Mouse (Mus musculus): ENCODE data around the gene Ddx19b. TPM values are rescaled to one million over a fixed set of nuclear protein-coding genes. Genes with fewer than 3 reads are reported as not detected.
"Not testable (repeated sequence)": the region's sequence is repeated elsewhere in the genome, so short reads cannot be mapped to it uniquely, and the experiment has no call there.

Gene Ddx19b
- 10 to 100 TPM; 24.4 to 27.4 TPM for total RNA-seq (2021)

DNA sequence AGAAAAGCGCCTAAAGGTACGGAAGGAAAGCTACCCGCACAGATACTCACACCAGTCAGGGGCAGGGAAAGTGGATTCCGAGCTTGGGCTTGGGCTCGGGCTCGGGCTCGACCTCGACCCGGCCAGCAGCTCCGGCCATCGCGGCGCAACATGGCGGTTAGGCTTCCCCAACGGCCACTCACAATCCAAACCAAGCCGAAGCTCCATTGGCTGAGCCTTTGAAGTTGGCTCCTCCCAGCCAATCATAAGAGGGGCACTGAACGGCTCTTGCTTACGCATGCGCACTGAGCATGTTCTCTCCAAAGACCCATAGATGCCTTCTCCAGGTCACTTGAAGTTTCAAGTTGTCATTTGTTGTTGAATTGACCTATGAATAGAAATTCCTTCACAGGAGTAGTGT, at the start of gene Ddx19b:
Gene Ddx19b (minus strand): TSS at position 180 of the 400 bp plus-strand sequence.
- intact Hi-C loops (cut with DNase I) = no loop called here
- DNase-seq (ENCODE audit: low spot score in 2 of 2) = no peak

DNA sequence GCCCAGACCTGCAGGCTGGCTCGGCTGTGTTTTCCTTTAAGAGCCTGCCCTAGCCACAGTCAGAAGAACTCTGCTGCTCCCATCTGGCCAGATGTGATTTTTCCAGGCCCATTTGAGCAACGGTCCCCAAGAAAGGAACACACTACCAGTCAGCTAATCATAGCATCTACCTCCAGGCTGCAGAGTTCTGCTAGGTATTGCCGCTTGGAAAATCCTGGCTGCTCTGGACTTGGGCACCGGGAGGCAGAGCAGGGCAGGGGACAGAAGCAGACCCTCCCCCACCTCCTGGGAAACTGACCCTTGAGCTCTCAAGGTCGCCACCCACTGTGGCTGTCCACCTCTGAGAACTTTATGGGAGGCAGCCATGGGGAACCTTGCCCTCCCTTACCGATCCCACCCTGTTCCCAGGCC, 48.3 kb upstream of the Ddx19b start:
- intact Hi-C loops (cut with DNase I) = no loop called here
- DNase-seq (ENCODE audit: low spot score in 2 of 2) = no peak

DNA sequence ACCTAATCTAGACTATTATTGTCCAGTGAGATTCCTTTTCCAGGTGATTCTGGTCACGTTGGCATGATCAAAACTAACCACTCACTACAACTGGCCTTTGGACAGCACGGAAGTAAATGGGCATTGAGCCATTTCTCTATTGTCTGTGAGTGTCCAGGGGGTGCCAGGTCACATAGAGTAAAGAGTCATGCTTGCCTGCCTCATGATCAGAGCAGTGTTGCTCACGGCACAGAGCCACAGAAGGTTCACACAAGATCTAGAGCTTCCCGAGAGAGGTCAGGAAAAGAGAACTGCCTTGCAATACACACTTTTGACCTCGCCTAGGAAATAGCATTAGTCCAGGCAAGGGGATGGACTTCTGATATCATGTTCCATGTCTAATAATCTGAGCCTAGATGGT, 47.9 kb upstream of the Ddx19b start:
- no peak for DNase-seq (ENCODE audit: low spot score in 2 of 2)
- intact Hi-C loops (cut with DNase I) = no loop called here

DNA sequence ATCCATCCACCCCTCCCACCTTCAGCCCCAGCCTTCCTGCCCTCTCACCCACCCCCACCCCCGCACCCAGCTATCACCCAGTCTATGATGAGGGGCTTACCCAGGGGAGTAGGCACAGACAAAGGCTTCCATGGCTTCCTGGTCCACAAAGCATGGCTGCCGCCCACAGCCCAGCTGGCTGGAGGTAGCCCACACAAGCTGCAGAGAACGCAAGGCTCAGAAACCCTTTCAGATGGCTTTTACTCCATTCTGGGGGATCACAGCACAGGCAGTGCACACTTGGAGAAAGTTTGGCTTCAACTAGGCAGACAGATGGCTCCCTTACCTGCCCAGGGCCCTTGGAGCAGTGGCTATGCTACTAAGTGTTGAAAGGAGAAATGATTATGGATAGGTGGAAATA, 44.4 kb upstream of the Ddx19b start:
- peak; percentile 50 to 87 for DNase-seq (ENCODE audit: low spot score in 2 of 2)
- intact Hi-C loops (cut with DNase I) = no loop called here

DNA sequence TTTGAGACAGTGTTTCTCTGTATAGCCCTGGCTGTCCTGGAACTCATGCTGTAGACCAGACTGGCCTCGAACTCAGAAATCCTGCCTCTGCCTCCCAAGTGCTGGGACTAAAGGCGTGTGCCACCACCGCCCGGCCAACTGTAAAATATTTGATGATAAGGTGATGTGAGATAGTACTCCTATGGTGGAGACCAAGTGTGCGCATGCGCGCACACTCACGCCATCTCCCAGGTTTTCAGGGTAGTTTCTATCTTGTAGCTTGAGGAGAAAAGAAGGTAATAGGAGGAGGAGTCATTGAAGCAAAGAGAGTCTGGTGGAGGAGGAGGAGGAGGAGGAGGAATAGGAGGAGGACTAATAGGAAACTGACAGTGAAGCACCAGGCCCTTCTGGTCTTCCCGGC, 37.1 kb upstream of the Ddx19b start:
- intact Hi-C loops (cut with DNase I); DNase-seq (ENCODE audit: low spot score in 2 of 2): not testable (repeated sequence)

DNA sequence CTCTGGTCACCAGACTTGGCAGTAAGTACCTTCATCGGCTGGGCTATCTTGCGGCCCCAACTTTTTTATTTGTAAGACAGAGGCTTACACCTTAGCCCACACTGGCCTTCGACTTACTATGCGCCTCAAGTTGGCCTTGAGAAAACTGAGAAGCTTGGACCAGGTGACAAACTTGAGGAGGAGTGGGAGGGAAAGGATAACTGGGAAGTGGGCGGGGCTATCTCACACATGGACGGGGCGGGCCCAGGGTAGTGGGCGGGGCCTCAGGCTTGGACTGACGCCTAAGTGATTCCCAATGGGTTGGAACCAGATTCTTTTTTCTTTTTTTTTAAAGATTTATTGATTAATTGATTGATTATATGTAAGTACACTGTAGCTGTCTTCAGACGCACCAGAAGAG, 35.9 kb upstream of the Ddx19b start:
- intact Hi-C loops (cut with DNase I) = no loop called here
- no peak for DNase-seq (ENCODE audit: low spot score in 2 of 2)

DNA sequence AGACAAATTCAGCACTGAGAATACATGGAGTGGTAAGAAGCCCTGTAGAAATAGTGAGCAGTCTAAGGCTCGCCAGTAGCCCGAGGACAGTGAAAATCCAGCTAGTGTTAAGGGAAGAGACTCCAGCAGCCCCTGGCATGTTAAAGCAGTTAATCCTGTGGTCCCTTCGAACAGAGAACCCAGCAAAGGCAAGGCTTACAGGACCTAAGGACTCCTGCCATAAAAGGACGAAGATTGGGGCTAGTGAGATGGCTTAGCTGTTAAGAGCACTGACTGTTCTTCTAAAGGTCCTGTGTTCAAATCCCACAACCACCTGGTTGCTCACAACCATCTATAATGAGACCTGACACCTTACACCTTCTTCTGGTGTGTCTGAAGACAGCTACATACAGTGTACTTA, 34.8 kb upstream of the Ddx19b start:
- no peak for DNase-seq (ENCODE audit: low spot score in 2 of 2)
- intact Hi-C loops (cut with DNase I) = no loop called here

DNA sequence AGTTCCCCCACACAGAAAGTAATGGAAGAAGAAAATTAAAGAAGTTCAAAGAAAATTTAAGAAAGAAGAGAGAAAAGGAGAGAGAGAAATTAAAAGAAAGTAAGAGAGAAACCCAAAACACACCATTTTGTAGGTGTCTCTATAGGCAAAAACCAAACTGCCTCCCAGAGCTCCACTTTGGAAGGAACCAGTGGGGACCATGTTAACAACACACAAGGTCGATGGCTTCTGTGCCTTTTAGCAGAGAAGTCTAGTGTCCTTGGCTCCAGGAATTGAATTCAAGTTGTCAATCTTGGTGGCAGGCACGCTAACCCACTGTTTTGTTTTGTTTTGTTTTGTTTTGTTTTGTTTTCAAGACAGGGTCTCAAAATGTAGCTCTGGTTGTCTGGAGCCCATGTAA, 31.3 kb upstream of the Ddx19b start:
- no peak for DNase-seq (ENCODE audit: low spot score in 2 of 2)
- intact Hi-C loops (cut with DNase I) = no loop called here

DNA sequence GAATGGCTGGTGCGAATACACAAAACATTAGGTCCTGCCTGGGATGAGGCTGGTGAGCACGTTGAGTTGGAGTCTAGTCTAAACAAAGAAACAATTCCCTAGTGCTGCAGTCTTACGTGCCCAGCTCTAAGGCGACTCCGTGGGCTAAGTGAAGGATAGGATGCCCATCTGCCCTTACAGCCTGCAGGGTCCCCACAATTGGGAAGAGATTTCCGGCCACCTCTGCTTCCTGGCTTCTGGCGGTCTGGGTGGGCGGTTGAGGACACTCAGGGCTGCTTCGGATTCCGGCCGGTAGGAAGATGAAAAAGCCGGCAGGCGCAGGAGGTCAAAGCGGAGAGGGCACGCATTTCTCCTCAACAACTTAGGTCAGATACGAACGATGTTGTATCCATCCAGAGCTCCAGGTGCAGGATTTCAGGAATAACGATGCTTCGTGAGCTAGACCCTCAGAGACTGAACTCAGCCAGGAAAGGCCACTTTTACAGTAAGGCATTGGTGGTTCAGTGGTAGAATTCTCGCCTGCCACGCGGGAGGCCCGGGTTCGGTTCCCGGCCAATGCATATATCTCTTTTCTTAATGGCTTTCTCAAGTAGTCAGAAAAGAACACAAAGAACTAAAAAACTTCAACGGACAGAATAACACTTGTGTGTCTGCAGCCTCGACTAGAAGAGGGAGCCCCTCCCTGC, 30.7 kb upstream of the Ddx19b start:
- intact Hi-C loops (cut with DNase I) = no loop called here

DNA sequence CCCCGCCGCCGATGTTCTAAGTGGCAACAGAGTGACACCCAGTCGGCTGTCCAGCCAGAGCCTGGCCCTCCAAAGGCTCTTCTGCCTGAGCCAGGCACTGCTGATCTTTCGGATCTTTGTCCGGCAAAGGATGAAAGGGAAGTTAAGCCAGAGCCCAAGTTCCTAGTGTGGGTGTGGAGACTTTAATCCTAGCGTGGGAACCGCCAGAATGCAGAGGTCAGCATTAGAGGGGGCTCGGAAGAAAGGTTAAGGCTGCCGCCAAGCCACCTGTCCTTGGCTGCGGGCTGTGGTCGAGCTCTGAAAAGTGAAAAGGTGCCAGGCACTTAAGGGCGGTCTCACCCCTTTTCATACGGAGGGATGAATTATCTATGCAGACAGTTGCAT, 30.1 kb upstream of the Ddx19b start:
- DNase-seq (ENCODE audit: low spot score in 2 of 2) = no peak
- intact Hi-C loops (cut with DNase I) = no loop called here

More for the DNA sequence above, 30.7 kb upstream of the Ddx19b start:
- peak; percentile 95 to 97 for DNase-seq (ENCODE audit: low spot score in 2 of 2)

DNA sequence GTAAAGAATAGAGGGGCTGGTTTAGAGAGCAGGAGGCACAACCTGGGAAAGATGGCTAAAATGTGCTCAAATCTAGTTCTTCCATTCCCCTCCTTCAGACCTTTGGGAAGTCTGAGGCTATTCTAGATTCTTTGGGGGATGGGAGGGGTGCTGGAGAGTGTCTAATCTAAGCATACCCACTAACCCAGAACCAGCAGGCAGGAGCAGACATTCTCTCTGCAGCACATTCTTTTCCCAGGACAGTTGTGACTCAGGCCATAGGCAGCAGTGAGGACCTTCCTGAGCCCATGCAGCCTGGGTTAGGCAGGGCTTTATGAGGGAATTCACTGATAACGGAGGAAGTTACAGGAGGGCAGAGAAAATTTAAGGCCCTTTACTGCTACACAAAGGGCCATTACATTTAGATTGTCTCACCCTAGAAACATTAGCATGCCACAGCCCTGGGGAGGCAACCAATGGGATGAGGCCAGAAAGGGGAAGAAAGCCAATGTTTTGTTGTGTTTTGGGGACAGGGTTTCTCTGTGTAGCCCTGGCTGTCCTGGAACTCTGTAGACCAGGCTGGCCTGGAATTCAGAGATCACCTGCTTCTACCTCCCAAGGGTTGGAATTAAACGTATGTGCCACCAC, 27.5 kb upstream of the Ddx19b start:
- intact Hi-C loops (cut with DNase I) = no loop called here
- DNase-seq (ENCODE audit: low spot score in 2 of 2) = no peak

DNA sequence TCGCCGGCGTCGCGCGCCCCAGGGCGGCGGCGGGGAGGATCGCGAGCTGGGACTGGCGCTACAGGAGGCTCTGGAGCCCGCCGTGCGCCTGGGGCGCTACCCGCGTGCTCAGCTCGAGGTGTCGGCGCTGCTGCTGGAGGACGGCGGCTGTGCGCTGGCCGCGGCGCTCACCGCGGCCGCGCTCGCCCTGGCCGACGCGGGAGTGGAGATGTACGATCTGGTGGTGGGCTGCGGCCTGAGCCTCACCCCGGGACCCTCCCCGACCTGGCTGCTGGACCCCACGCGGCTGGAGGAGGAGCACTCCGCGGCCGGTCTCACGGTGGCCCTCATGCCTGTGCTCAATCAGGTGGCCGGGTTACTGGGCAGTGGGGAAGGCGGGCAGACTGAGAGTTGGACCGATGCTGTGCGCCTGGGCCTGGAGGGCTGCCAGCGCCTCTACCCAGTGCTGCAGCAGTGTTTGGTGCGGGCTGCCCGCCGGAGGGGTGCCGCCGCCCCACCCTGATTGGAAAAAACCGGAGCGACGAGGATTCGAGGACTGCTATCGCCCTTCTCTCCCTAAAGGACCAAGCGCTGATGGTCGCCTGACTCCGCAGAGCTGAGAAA, 25.2 kb upstream of the Ddx19b start:
- DNase-seq (ENCODE audit: low spot score in 2 of 2) = peak; percentile 33 to 40
- intact Hi-C loops (cut with DNase I) = loop anchor here (1.0 kb wide), 1 partner anchor 34 kb away; no protein-coding TSS in a partner anchor

DNA sequence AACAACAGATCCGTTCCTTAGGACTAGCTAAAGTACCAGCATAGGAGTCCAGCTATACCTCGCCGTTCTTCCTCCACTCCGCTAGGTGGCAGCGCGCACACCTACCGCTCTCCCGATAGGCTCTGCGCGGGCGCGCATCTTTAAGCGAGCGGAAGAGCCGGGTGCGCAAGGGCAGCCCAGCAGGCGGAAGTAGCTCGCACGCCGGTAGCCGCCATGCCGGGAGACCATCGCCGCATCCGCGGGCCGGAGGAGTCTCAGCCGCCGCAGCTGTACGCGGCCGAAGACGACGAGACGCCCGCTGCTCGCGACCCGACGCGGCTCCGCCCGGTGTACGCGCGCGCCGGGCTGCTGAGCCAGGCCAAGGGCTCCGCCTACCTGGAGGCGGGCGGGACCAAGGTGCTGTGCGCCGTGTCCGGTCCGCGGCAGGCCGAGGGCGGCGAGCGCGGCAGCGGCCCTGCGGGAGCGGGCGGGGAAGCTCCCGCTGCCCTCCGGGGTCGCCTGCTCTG, 24.7 kb upstream of the Ddx19b start, which contains the start of gene Exosc6:
Gene Exosc6 (plus strand): TSS at position 182 of the 506 bp plus-strand sequence.
- intact Hi-C loops (cut with DNase I) = loop anchor here (1.0 kb wide), 1 partner anchor 34 kb away; no protein-coding TSS in a partner anchor

DNA sequence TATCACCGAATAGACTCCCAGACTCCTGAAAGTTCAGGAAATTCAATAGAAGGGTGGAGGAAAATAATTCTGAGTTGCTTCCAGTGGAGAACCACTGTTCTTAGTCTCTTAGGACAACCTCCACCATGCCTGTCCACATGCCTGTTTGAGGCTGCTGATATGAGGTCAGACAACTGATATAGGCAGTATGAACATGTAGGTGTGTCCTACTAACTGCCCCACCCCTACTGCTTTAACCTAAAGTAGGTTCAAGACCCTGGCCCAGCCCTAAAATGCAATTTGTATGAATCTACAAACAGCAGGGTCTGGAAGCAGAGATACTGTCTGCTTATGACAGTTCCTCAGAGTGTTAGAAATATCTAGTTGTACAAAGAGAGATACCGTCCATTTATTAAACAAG, 24.1 kb upstream of the Ddx19b start:
- no peak for DNase-seq (ENCODE audit: low spot score in 2 of 2)
- intact Hi-C loops (cut with DNase I) = loop anchor here (1.0 kb wide), 1 partner anchor 35 kb away; no protein-coding TSS in a partner anchor

More for the DNA sequence above, 24.7 kb upstream of the Ddx19b start, which contains the start of gene Exosc6:
- DNase-seq (ENCODE audit: low spot score in 2 of 2) = peak; percentile 95

DNA sequence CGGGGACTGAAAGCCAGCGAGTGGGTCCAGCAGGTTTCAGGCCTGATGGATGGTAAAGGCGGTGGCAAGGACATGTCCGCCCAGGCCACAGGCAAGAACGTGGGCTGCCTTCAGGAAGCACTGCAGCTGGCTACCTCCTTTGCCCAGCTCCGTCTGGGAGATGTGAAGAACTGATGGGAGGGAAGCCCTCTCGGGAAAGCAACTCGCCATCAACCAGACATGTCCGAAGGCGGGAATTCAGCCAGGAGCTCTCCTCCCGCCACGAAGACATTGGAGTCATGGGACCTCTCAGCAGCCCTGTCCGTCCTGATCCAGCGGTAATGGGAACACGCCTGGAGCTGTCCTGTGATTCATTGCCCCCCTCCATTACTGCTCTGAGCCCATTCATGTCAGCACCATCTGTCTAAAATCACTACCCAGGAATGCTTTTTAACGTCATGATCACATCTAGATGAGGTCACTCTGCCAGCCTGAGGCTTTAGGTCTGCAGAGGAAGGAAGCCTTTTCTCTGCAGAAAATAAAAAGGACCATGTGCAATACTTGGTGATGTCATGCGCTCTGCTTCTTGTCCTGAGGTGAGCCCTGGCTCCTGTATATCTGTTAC, 23.6 kb upstream of the Ddx19b start:
- DNase-seq (ENCODE audit: low spot score in 2 of 2) = no peak
- intact Hi-C loops (cut with DNase I) = no loop called here

DNA sequence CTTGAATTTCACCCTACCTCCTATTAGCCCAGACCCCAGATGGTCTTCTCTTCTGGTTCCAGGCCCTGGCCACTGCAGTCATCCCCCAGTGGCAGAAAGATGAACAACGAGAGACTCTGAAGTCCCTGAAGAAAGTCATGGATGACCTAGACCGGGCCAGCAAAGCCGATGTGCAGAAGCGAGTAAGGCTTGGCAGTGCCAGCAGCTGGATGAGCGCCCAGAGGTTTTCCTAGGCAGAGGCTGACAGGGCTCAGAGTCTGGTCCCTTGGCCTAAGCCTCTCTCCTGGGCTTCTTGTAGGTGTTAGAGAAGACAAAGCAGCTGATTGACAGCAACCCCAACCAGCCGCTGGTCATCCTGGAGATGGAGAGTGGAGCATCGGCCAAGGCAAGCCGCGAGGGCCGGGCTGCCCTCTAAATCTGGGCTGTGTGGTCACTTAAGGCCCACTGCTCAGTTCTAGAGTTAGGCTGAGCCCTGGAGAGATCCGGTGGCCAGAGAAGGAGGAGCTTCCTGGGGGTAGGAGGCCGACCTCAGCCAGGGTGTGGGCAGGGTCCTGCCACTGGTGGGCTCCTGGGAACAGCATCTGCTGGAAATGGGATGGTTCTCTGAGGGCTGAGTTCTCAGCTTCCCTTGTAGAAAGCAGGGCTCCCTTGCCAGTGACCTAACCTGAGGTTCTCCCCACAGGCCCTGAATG, 22.4 kb upstream of the Ddx19b start:
- intact Hi-C loops (cut with DNase I) = no loop called here
- no peak for DNase-seq (ENCODE audit: low spot score in 2 of 2)

DNA sequence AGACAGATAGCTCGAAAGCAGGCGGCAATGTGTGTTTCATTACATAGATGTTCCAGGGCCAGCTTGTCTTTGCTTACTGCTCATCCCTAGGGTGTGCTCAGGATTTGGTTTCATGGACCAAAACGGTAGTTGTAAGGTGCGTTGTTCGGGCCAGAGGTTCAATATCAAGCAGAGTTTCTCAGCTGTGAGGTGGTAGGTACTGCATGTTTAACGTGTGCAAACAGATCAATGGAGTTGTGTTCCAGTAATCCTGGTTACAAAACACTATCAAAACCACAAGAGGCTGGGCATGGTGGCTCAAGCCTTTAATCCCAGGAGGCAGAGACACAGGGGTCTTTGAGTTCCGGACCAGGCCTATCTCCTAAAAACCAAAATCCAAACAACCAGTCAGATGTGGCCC, 17.6 kb upstream of the Ddx19b start:
- DNase-seq (ENCODE audit: low spot score in 2 of 2) = no peak
- intact Hi-C loops (cut with DNase I) = no loop called here

DNA sequence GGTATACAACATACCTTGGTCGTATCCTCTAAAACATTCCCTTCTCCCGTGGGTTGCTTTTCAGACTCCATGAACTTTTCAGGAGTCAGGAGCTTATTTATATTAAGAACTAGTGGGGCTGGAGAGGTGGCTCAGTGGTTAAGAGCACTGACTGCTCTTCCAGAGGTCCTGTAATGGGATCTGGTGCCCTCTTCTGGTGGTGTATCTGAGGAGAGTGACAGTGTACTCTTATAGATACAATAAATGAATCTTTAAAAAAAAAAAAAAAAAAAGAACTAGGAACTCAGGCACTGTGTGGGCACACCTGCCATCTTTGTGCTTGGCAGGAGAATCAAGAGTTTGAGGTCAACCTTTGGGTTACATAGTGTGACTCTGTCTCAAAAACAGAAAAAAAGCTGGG, 17.1 kb upstream of the Ddx19b start:
- DNase-seq (ENCODE audit: low spot score in 2 of 2) = no peak
- intact Hi-C loops (cut with DNase I) = no loop called here

DNA sequence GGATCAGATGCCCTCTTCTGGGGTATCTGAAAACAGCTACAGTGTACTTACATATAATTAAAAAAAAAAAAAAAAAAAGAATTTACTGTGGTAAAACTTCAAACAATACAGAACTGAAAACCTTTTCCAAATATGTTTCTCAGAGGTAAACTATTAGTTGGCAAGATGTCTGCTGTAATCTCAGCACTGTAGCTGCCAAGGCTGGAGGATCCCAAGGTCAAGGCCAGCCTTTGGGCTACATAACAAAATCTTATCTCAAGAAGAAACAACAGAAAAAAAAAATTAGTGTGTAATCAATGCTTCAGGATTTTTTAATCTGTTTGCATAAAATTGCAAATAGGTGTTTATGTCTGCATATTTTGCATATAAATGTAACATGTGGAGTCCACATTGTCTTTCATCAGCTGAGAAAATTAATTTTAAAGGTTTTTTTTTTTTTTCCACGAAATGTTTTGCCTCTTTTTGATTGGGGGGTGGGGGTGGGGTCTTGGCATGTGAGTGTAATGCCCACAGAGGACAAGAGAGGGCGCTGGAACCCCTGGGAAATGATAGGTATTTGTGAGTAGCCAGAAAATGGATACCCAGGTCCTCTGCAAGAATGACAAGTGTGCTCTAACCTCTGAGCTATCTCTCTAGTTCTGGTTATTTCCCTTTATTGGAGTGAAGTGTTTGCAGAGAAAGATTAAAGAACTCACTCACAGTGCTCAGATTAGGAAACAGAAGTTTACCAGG, 12.6 kb upstream of the Ddx19b start:
- DNase-seq (ENCODE audit: low spot score in 2 of 2) = no peak
- intact Hi-C loops (cut with DNase I) = no loop called here

All from left cerebral cortex, postnatal 25 days (tissue).